Mouse (Mus musculus) bone marrow, adult 2 months (tissue): ENCODE results near the gene Them4. TPM values are rescaled to one million over a fixed set of nuclear protein-coding genes. Genes with fewer than 3 reads are reported as not detected.
A peak's percentile ranks its signal among the peaks of the same experiment; 100 is the strongest.
"Not testable (repeated sequence)": the region's sequence is repeated elsewhere in the genome, so short reads cannot be mapped to it uniquely, and the experiment has no call there.

ENCODE experiments used
- H3K27ac ChIP-seq: fragments of 200-500 bp; 2 replicates; pipeline ENCODE4 v1.5.1; 2012; ENCODE audit warnings: low read depth, mild to moderate bottlenecking, control low read depth, inconsistent platforms, low read length; ENCODE audit not compliant: control insufficient read depth, poor library complexity, insufficient read depth
- H3K4me1 ChIP-seq: fragments of 200-500 bp; 2 replicates; pipeline ENCODE4 v1.6.1; 2011; ENCODE audit warnings: low read length; ENCODE audit not compliant: control insufficient read depth, insufficient read depth
- H3K4me3 ChIP-seq: fragments of 200-500 bp; replicated peaks from 2 replicates; pipeline ENCODE3; 2011; ENCODE audit warnings: mild to moderate bottlenecking, low read depth, low read length, control low read depth; ENCODE audit not compliant: control insufficient read depth
- CTCF ChIP-seq: fragments of 200-500 bp; IDR thresholded peaks from 2 replicates; pipeline ENCODE4 v1.5.1; 2011; ENCODE audit warnings: low read length, control low read depth; ENCODE audit not compliant: control insufficient read depth, insufficient read depth
- POLR2A ChIP-seq: fragments of 200-500 bp; IDR thresholded peaks from 2 replicates; pipeline ENCODE4 v1.6.1; 2011; ENCODE audit warnings: low read depth, mild to moderate bottlenecking, control low read depth, low read length, borderline replicate concordance; ENCODE audit not compliant: control insufficient read depth
- WGBS: fragments of 180-500 bp; shearing (Covaris S2); methylation state at CpG from one replicate; pipeline ENCODE4 v1.1.7; 2018; 5-methylcytosine and 5-hydroxymethylcytosine counted together
- polyA plus RNA-seq: library from polyadenylated mRNA; stranded (reverse); fragments of >200 nt; gene quantifications from 2 replicates; pipeline ENCODE4 v1.2.4, GENCODE M21; 2011; ENCODE audit warnings: low replicate concordance; ENCODE audit not compliant: missing spikeins, insufficient read depth, insufficient read length

Gene Them4
- polyA plus RNA-seq, result 0.74 and 2.3 TPM in 2 replicates

- H3K27ac ChIP-seq, result peak within 1 kb of the TSS; percentile 35
- TF ChIP-seq POLR2A, result peak; percentile 63; the same call in 1 of the 2 replicates
- TF ChIP-seq CTCF, result peak; percentile 9; the same call in 1 of the 2 replicates
- no peaks in the 10 kb centered on the region; the same call in 1 of the 2 replicates for H3K4me1 ChIP-seq
- 1% methylated on average over 47 of the region's 47 CpGs for WGBS
- peak within 1 kb of the TSS; percentile 64 for H3K4me3 ChIP-seq
Measured at GRCm38 (mm10) chr3:94309633-94310363, at the start of gene Them4. TSS of gene Them4 (plus strand) at chr3:94310089.

- no peak overlapping the region for H3K4me3 ChIP-seq
- 53% methylated on average over 6 of the region's 6 CpGs for WGBS
- TF ChIP-seq POLR2A (no peak), CTCF (no peak)
- H3K27ac ChIP-seq, result no peak overlapping the region
- no peaks in the 10 kb centered on the region for H3K4me1 ChIP-seq
Measured at GRCm38 (mm10) chr3:94260598-94260997, 49.3 kb upstream of the Them4 start.

- not testable (repeated sequence) for H3K4me3 ChIP-seq, H3K4me1 ChIP-seq, H3K27ac ChIP-seq
- WGBS, result 63% methylated on average over 1 of the region's 1 CpGs
Measured at GRCm38 (mm10) chr3:94263736-94264135, 46.2 kb upstream of the Them4 start, which contains the start of gene Gm4778. TSS of gene Gm4778 (plus strand) at chr3:94264036.

GRCm38 (mm10) chr3:94275991-94276390 lies 33.9 kb upstream of the Them4 start:
- no peak overlapping the region for H3K27ac ChIP-seq
- WGBS, result 90% methylated on average over 11 of the region's 11 CpGs
- H3K4me3 ChIP-seq, result no peak overlapping the region
- H3K4me1 ChIP-seq, result no peaks in the 10 kb centered on the region
- no peak for TF ChIP-seq POLR2A
- TF ChIP-seq CTCF, result no peak

GRCm38 (mm10) chr3:94305457-94305856 lies 4.4 kb upstream of the Them4 start:
- no peaks in the 10 kb centered on the region for H3K4me1 ChIP-seq
- 26% methylated on average over 1 of the region's 1 CpGs for WGBS
- no peak overlapping the region for H3K4me3 ChIP-seq
- no peak for TF ChIP-seq POLR2A
- TF ChIP-seq CTCF, result no peak
- no peak overlapping the region for H3K27ac ChIP-seq

- no peak for TF ChIP-seq POLR2A
- no peak for TF ChIP-seq CTCF
- Histone ChIP-seq H3K4me3 (no peak overlapping the region), H3K27ac (no peak overlapping the region), H3K4me1 (no peaks in the 10 kb centered on the region; the same call in 1 of the 2 replicates)
Measured at GRCm38 (mm10) chr3:94306975-94307374, 2.9 kb upstream of the Them4 start.

- peak overlapping the region; percentile 64 for H3K4me3 ChIP-seq
- H3K27ac ChIP-seq, result peak overlapping the region; percentile 35
- no peaks in the 10 kb centered on the region; the same call in 1 of the 2 replicates for H3K4me1 ChIP-seq
- WGBS, result 48% methylated on average over 7 of the region's 7 CpGs
- no peak for TF ChIP-seq CTCF
- no peak for TF ChIP-seq POLR2A
Measured at GRCm38 (mm10) chr3:94310491-94310890, 602 bp downstream of the Them4 start.

- H3K4me3 ChIP-seq, result no peak overlapping the region
- 72% methylated on average over 6 of the region's 6 CpGs for WGBS
- H3K27ac ChIP-seq, result no peak overlapping the region
- H3K4me1 ChIP-seq, result no peaks in the 10 kb centered on the region; the same call in 1 of the 2 replicates
- TF ChIP-seq POLR2A (no peak), CTCF (no peak)
Measured at GRCm38 (mm10) chr3:94310911-94311310, 1.0 kb downstream of the Them4 start.
